Mouse (Mus musculus) midbrain, embryonic 12.5 days (tissue): ENCODE measurements at regions not wholly inside any gene's neighbourhood (a gene's known extent, or its start where the extent isn't known, plus 50 kb on each side); places are given as distances from the start of the nearest gene placed in this dataset.

Experiments used
- ATAC-seq: fragments of 200-750 bp; cut with Nextera tagmentation; 2 replicates; pipeline ENCODE4 v1.8.0; 2017; ENCODE audit warnings: low read depth, moderate TSS enrichment, moderate library complexity; ENCODE audit not compliant: low FRiP score
- H3K27ac ChIP-seq: fragments of 300-500 bp; sonication (generic); replicated peaks from 2 replicates; pipeline ENCODE4 v1.5.1; 2016; ENCODE audit warnings: mild to moderate bottlenecking
- H3K27me3 ChIP-seq: fragments of 300-500 bp; sonication (generic); 2 replicates; pipeline ENCODE4 v1.6.1; 2016; ENCODE audit warnings: mild to moderate bottlenecking
- H3K36me3 ChIP-seq: fragments of 300-500 bp; sonication (generic); 2 replicates; pipeline ENCODE4 v1.6.1; 2016
- H3K4me1 ChIP-seq: fragments of 300-500 bp; sonication (generic); 2 replicates; pipeline ENCODE4 v1.6.1; 2016
- H3K4me2 ChIP-seq: fragments of 300-500 bp; sonication (generic); replicated peaks from 2 replicates; pipeline ENCODE4 v1.6.1; 2016; ENCODE audit warnings: mild to moderate bottlenecking, moderate library complexity
- H3K4me3 ChIP-seq: fragments of 300-500 bp; sonication (generic); 2 replicates; pipeline ENCODE4 v1.5.1; 2016; ENCODE audit warnings: mild to moderate bottlenecking
- H3K9ac ChIP-seq: fragments of 300-500 bp; sonication (generic); replicated peaks from 2 replicates; pipeline ENCODE4 v1.6.1; 2016; ENCODE audit warnings: mild to moderate bottlenecking, moderate library complexity
- H3K9me3 ChIP-seq: fragments of 300-500 bp; sonication (generic); 2 replicates; pipeline ENCODE4 v1.6.1; 2016; ENCODE audit warnings: mild to moderate bottlenecking
- WGBS: fragments of 180-500 bp; shearing (Covaris S2); methylation state at CpG from one replicate; pipeline ENCODE4 v1.1.7; 2016; 5-methylcytosine and 5-hydroxymethylcytosine counted together

GRCm38 (mm10) chr4:72383729-72384128 lies 183.0 kb upstream of the Tle1 start:
- Histone ChIP-seq H3K4me2 (no peak overlapping the region), H3K27ac (no peak overlapping the region; the same call in 1 of the 2 replicates), H3K4me3 (no peak overlapping the region), H3K36me3 (no peaks in the 10 kb centered on the region), H3K9ac (no peak overlapping the region), H3K4me1 (peaks cover 51% of the 10 kb centered on the region), H3K27me3 (peaks cover 21% of the 10 kb centered on the region), H3K9me3 (no peaks in the 10 kb centered on the region)
- WGBS: 29% methylated on average over 2 of the region's 2 CpGs
- no peak for ATAC-seq

- Histone ChIP-seq H3K4me2 (peak overlapping the region; percentile 39), H3K27me3 (peaks cover 14% of the 10 kb centered on the region), H3K9ac (no peak overlapping the region), H3K9me3 (no peaks in the 10 kb centered on the region), H3K27ac (peak overlapping the region; percentile 46), H3K4me3 (peak overlapping the region; percentile 18), H3K4me1 (peaks cover 51% of the 10 kb centered on the region), H3K36me3 (no peaks in the 10 kb centered on the region)
- 35% methylated on average over 11 of the region's 11 CpGs for WGBS
- ATAC-seq: peak; percentile 39
Observed at GRCm38 (mm10) chr4:72382517-72383147, 181.9 kb upstream of the Tle1 start.

DNA sequence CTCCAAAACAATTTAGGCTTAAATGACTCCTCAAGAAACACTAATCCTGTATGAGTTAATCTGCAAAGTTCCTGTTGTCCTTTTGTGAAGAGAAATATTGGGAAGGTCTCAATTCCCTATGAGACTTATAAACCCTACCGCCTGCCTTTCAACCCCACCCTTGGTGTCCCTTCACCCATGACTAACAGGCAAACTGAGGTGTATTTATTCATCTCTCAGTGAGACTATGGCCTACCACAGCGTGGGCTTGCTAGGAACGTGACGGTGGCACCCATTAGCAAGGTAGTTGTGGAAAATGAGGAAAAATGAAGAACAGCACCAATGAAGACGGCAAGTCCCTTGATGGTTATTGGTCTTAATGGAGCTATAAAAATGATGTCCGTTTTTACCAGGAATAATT lies 181.0 kb upstream of the Tle1 start:
- 32% methylated on average over 6 of the region's 6 CpGs for WGBS
- Histone ChIP-seq H3K4me1 (peaks cover 51% of the 10 kb centered on the region), H3K9me3 (no peaks in the 10 kb centered on the region), H3K4me2 (no peak overlapping the region), H3K27me3 (peaks cover 17% of the 10 kb centered on the region), H3K9ac (no peak overlapping the region), H3K27ac (no peak overlapping the region), H3K36me3 (no peaks in the 10 kb centered on the region), H3K4me3 (no peak overlapping the region)
- ATAC-seq: no peak

DNA sequence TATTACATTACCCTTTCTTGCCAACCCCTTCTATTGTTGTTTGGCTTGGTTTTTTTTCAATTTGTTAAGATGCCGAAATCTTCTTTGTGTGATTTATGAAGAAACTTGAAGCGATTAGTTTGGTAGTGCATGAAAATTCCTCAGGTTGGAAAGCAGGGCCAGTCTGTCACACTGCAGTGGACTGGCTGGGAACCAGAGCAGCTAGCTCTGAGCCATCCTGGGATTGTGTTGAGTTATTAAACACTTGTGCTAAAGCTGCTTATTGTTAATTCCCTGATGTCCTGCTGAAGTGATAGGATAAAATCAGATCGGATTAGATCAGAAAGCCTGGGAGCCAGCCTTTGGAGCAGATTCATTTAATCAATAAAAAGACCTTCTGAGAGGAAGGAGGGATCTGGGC lies 180.4 kb upstream of the Tle1 start:
- no peaks in the 10 kb centered on the region for H3K36me3 ChIP-seq
- WGBS: 11% methylated on average over 3 of the region's 3 CpGs
- no peak for ATAC-seq
- no peak overlapping the region; the same call in 1 of the 2 replicates for H3K4me2 ChIP-seq
- peaks cover 21% of the 10 kb centered on the region for H3K27me3 ChIP-seq
- H3K27ac ChIP-seq: no peak overlapping the region
- peaks cover 51% of the 10 kb centered on the region for H3K4me1 ChIP-seq
- H3K4me3 ChIP-seq: no peak overlapping the region
- H3K9me3 ChIP-seq: no peaks in the 10 kb centered on the region
- H3K9ac ChIP-seq: no peak overlapping the region

- no peaks in the 10 kb centered on the region for H3K36me3 ChIP-seq
- no peaks in the 10 kb centered on the region for H3K9me3 ChIP-seq
- H3K27me3 ChIP-seq: peaks cover 25% of the 10 kb centered on the region
- H3K4me3 ChIP-seq: no peak overlapping the region
- no peak overlapping the region for H3K4me2 ChIP-seq
- ATAC-seq: no peak
- H3K9ac ChIP-seq: no peak overlapping the region
- WGBS: 96% methylated on average over 1 of the region's 1 CpGs
- no peak overlapping the region for H3K27ac ChIP-seq
- H3K4me1 ChIP-seq: peaks cover 38% of the 10 kb centered on the region
Observed at GRCm38 (mm10) chr4:72379515-72379914, 178.8 kb upstream of the Tle1 start.

DNA sequence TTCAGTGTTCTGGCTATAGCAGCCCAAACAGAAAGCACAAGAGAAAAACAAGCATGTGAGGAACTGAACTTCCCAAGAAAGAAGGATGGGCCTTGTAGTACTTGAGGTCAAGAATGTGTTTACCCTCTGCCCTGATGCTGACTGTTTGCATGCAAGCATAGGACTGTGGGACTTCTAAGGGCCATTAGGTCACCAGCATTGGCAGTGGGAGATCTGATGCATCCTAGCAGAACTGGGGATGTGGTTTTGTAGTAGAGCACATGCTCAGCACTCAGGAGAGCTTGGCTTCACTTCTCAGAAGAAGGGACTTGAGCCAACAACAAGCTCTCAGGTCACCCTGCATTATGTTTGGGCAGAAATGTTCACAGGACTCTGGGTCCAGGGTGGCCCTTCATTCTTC lies 178.3 kb upstream of the Tle1 start:
- ATAC-seq: no peak
- Histone ChIP-seq H3K4me2 (no peak overlapping the region), H3K4me1 (peaks cover 33% of the 10 kb centered on the region), H3K4me3 (no peak overlapping the region), H3K27ac (no peak overlapping the region), H3K36me3 (no peaks in the 10 kb centered on the region), H3K27me3 (peaks cover 25% of the 10 kb centered on the region), H3K9me3 (no peaks in the 10 kb centered on the region), H3K9ac (no peak overlapping the region)

- no peak for ATAC-seq
- Histone ChIP-seq H3K4me2 (no peak overlapping the region), H3K4me1 (peaks cover 18% of the 10 kb centered on the region), H3K9ac (no peak overlapping the region), H3K4me3 (no peak overlapping the region), H3K36me3 (no peaks in the 10 kb centered on the region), H3K27ac (no peak overlapping the region), H3K27me3 (peaks cover 25% of the 10 kb centered on the region), H3K9me3 (no peaks in the 10 kb centered on the region)
- WGBS: 20% methylated on average over 1 of the region's 1 CpGs
Observed at GRCm38 (mm10) chr4:72377520-72377919, 176.8 kb upstream of the Tle1 start.

DNA sequence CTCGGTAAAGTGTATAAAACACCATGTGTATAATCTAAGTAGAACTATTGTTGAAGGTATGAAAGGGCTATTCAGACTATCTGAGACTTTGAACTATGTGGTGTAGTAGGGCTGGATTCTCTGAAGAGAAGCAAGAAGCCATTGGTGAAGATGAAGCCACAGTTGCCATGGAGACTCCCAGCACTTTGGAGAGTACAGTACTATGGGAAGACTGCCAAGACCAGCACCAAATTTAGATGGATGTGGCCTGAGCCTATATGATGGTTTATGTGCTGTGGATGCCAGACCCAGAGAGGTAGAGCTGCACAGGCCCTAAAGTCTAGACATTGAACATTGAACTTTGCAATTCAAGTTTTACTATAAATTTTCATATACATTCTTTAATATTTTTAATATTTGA lies 151.3 kb upstream of the Tle1 start:
- Histone ChIP-seq H3K4me1 (no peaks in the 10 kb centered on the region), H3K9ac (no peak overlapping the region), H3K9me3 (no peaks in the 10 kb centered on the region), H3K4me2 (no peak overlapping the region), H3K36me3 (no peaks in the 10 kb centered on the region), H3K4me3 (no peak overlapping the region), H3K27me3 (no peaks in the 10 kb centered on the region), H3K27ac (no peak overlapping the region)
- ATAC-seq: peak; percentile 16; the same call in 1 of the 2 replicates
- 59% methylated on average over 1 of the region's 1 CpGs for WGBS

DNA sequence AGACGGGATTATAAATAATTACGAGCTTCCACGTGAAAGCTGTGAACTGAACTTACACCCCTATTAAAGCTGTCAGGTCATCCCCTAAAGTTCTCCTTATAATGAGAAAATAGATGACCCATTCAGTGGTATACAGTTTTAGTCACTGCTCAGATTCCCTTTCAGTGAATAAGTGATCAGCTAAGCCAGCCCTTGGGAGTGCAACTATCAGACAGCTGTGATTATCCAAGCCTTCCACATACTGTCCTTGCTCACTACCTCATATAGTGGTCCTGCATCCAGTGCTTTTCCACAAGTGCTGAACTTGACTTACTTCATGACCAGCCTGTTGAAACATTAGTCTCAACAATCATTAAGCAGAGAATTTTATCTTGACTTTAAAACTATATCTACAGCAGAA lies 131.2 kb upstream of the Tle1 start:
- Histone ChIP-seq H3K27ac (no peak overlapping the region), H3K4me3 (no peak overlapping the region), H3K4me1 (no peaks in the 10 kb centered on the region), H3K9me3 (no peaks in the 10 kb centered on the region), H3K9ac (no peak overlapping the region), H3K36me3 (no peaks in the 10 kb centered on the region), H3K4me2 (no peak overlapping the region), H3K27me3 (no peaks in the 10 kb centered on the region)
- WGBS: 72% methylated on average over 3 of the region's 3 CpGs
- no peak for ATAC-seq

- Histone ChIP-seq H3K27ac (no peak overlapping the region), H3K27me3 (no peaks in the 10 kb centered on the region), H3K4me3 (no peak overlapping the region), H3K36me3 (no peaks in the 10 kb centered on the region), H3K9me3 (no peaks in the 10 kb centered on the region), H3K4me1 (no peaks in the 10 kb centered on the region), H3K9ac (no peak overlapping the region), H3K4me2 (no peak overlapping the region)
- ATAC-seq: no peak
Observed at GRCm38 (mm10) chr4:72329026-72329390, 128.3 kb upstream of the Tle1 start.

DNA sequence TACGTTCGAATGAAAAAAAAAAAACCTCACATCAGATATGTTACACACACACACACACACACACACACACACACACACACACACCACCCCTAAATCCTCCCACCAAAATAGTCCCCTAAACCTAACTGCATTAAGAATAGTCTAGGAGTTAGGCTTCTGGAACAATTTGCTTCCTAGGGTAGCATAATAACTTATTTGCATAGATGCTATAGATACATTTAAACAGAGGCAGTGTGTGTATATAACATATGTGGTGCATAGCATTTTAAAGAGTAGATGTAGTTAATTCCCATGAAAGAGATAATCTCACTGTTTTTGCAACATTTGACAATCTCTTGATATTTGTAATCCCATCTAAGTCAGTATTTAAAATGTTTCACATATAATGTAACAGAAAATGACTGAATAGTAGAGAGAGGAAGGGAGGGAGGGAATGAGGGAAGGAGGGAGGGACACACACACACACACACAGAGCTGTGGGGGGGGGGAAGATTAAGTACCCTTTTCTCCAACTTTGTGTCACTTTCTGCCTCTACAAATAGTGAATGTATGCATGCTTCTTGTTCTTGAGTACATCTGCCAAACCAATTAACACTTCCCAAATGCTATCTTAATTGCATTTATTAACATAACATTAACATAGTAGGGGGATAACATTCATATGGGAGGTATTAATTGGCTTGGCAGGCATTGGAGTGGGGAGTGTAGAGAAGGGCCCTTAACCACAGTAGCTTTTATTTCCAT lies 127.7 kb upstream of the Tle1 start:
- Histone ChIP-seq H3K4me3 (no peak overlapping the region), H3K36me3 (no peaks in the 10 kb centered on the region), H3K4me2 (no peak overlapping the region), H3K9me3 (no peaks in the 10 kb centered on the region), H3K27ac (no peak overlapping the region), H3K4me1 (no peaks in the 10 kb centered on the region), H3K9ac (no peak overlapping the region), H3K27me3 (no peaks in the 10 kb centered on the region)
- ATAC-seq: peak; percentile 64
- 85% methylated on average over 2 of the region's 2 CpGs for WGBS

GRCm38 (mm10) chr4:72324913-72325312 lies 124.2 kb upstream of the Tle1 start:
- Histone ChIP-seq H3K4me2 (no peak overlapping the region), H3K36me3 (no peaks in the 10 kb centered on the region), H3K27ac (no peak overlapping the region), H3K27me3 (no peaks in the 10 kb centered on the region), H3K9ac (no peak overlapping the region), H3K4me1 (no peaks in the 10 kb centered on the region), H3K9me3 (no peaks in the 10 kb centered on the region), H3K4me3 (no peak overlapping the region)
- no peak for ATAC-seq
